Mouse (Mus musculus) adrenal gland, adult 2 months (tissue): ENCODE data around the gene Tekt2. TPM values are rescaled to one million over a fixed set of nuclear protein-coding genes. Genes with fewer than 3 reads are reported as not detected.

Experiments
- DNase-seq: peaks from one replicate; pipeline ENCODE4 v3.0.0; 2021
- long read RNA-seq: library from polyadenylated mRNA; stranded (forward); transcript quantifications from one replicate; pipeline ENCODE4 v2.0.0, GENCODE M21; 2021
- polyA plus RNA-seq: library from polyadenylated mRNA; depleted of rRNA; stranded (reverse); fragments of >200 nt; gene quantifications from 2 replicates; pipeline ENCODE4 v1.2.3, GENCODE M21; 2012; rRNA removed
- total RNA-seq, 2 experiments: library from RNA; stranded (reverse); gene quantifications; 2 replicates each; pipeline ENCODE4 v1.2.3; 2021

Gene Tekt2
- total RNA-seq, result 1 to 10 TPM; 3.2 to 3.3 TPM
- 2.9 and 4.8 TPM in 2 replicates for polyA plus RNA-seq
- long read RNA-seq, result 0 reads

GRCm38 (mm10) chr4:126325281-126325861 lies at the start of gene Tekt2:
Gene Tekt2 (minus strand): TSS chr4:126325688.
- no peak for DNase-seq

GRCm38 (mm10) chr4:126371497-126371896 lies 46.0 kb upstream of the Tekt2 start:
- peak; percentile 38 for DNase-seq

GRCm38 (mm10) chr4:126360069-126360468 lies 34.6 kb upstream of the Tekt2 start:
- DNase-seq, result no peak

- no peak for DNase-seq
Measured at GRCm38 (mm10) chr4:126343451-126343850, 18.0 kb upstream of the Tekt2 start.

GRCm38 (mm10) chr4:126339461-126339860 lies 14.0 kb upstream of the Tekt2 start:
- no peak for DNase-seq

- no peak for DNase-seq
Measured at GRCm38 (mm10) chr4:126332358-126332757, 6.9 kb upstream of the Tekt2 start.

GRCm38 (mm10) chr4:126331751-126332150 lies 6.3 kb upstream of the Tekt2 start:
- DNase-seq, result no peak

GRCm38 (mm10) chr4:126330295-126330694 lies 4.8 kb upstream of the Tekt2 start:
- no peak for DNase-seq

GRCm38 (mm10) chr4:126326036-126326435 lies 548 bp upstream of the Tekt2 start:
- DNase-seq, result no peak

GRCm38 (mm10) chr4:126324861-126325260 lies 627 bp downstream of the Tekt2 start:
- DNase-seq, result no peak

GRCm38 (mm10) chr4:126322646-126323045 lies 2.8 kb downstream of the Tekt2 start:
- DNase-seq, result no peak

GRCm38 (mm10) chr4:126321854-126322511 lies 3.5 kb downstream of the Tekt2 start:
- no peak for DNase-seq

GRCm38 (mm10) chr4:126321111-126321853 lies 4.2 kb downstream of the Tekt2 start, which contains the start of gene Adprhl2:
Gene Adprhl2 (minus strand): TSS chr4:126321703.
- DNase-seq, result peak; percentile 98

GRCm38 (mm10) chr4:126319806-126320205 lies 5.7 kb downstream of the Tekt2 start:
- DNase-seq, result no peak

- DNase-seq, result no peak
Measured at GRCm38 (mm10) chr4:126316443-126317040, 8.9 kb downstream of the Tekt2 start.

- DNase-seq, result peak; percentile 40
Measured at GRCm38 (mm10) chr4:126315931-126316330, 9.6 kb downstream of the Tekt2 start.

GRCm38 (mm10) chr4:126314393-126314792 lies 11.1 kb downstream of the Tekt2 start:
- no peak for DNase-seq

GRCm38 (mm10) chr4:126313202-126313601 lies 12.3 kb downstream of the Tekt2 start:
- no peak for DNase-seq

GRCm38 (mm10) chr4:126311566-126312200 lies 13.8 kb downstream of the Tekt2 start:
- DNase-seq, result no peak

GRCm38 (mm10) chr4:126310344-126310743 lies 15.1 kb downstream of the Tekt2 start:
- no peak for DNase-seq

- peak; percentile 84 for DNase-seq
Measured at GRCm38 (mm10) chr4:126309922-126310309, 15.6 kb downstream of the Tekt2 start.
